ENCODE assay signal across 9 mouse cellular contexts in genomic region chr10:67061367-67061801, GRCm38 (mm10). TPM values are rescaled to one million over a fixed set of nuclear protein-coding genes. Genes with fewer than 3 reads are reported as not detected.
A peak's percentile ranks its signal among the peaks of the same experiment; 100 is the strongest.
DNase-seq lines count a peak whose midpoint lies in the region; ATAC-seq and TF ChIP-seq lines count a peak whose summit lies in the region.
"Had no signal": no experiment of that assay in that cellular context is flagged by ENCODE, and none has a peak within 500 bp of the region (broad histone marks: within the 10 kb centered on the region; RNA-seq: fewer than 3 reads in every experiment).

No protein-coding gene starts in this region.

- 41% methylated on average over 10 of the region's 10 CpGs for WGBS in heart, embryonic 12.5 days
- 45% methylated on average over 10 of the region's 10 CpGs for WGBS in limb, embryonic 15.5 days
- WGBS in stomach, embryonic 14.5 days = 45% methylated on average over 10 of the region's 10 CpGs

- peak overlapping the region; percentile 3; the same call in 1 of the 2 replicates for H3K4me3 ChIP-seq in gastrocnemius, adult 2 months
- H3K4me3 ChIP-seq in heart, embryonic 12.5 days = no peak overlapping the region
- no peak overlapping the region for H3K4me3 ChIP-seq in limb, embryonic 15.5 days
- H3K4me3 ChIP-seq in stomach, embryonic 14.5 days (ENCODE audit: low read depth, low read length) = no peak overlapping the region

- peak overlapping the region; percentile 62; the same call in 1 of the 2 replicates for H3K27ac ChIP-seq in gastrocnemius, adult 2 months
- H3K27ac ChIP-seq in heart, embryonic 12.5 days (ENCODE audit: poor library complexity, severe bottlenecking) = peak overlapping the region; percentile 16
- peak overlapping the region; percentile 67 for H3K27ac ChIP-seq in limb, embryonic 15.5 days
- peak overlapping the region; percentile 46; the same call in 1 of the 2 replicates for H3K27ac ChIP-seq in stomach, embryonic 14.5 days (ENCODE audit: low read length)

- intact Hi-C loops in gastrocnemius, adult 2 months (cut with DNase I) = no loop called here
- intact Hi-C loops in gastrocnemius, postnatal 36 days (cut with DNase I) = no loop called here

- no peaks in the 10 kb centered on the region for H3K27me3 ChIP-seq in heart, embryonic 12.5 days (replicated peaks)
- no peaks in the 10 kb centered on the region for H3K27me3 ChIP-seq in limb, embryonic 15.5 days
- H3K27me3 ChIP-seq in stomach, embryonic 14.5 days (ENCODE audit: control insufficient read depth, insufficient read depth, low read length) = no peaks in the 10 kb centered on the region

- no peak overlapping the region for H3K9ac ChIP-seq in heart, embryonic 12.5 days
- H3K9ac ChIP-seq in limb, embryonic 15.5 days = no peak overlapping the region
- H3K9ac ChIP-seq in stomach, embryonic 14.5 days (replicated peaks; ENCODE audit: low read depth, low read length) = no peak overlapping the region

- no peaks in the 10 kb centered on the region for H3K9me3 ChIP-seq in heart, embryonic 12.5 days (replicated peaks)
- no peaks in the 10 kb centered on the region for H3K9me3 ChIP-seq in limb, embryonic 15.5 days
- H3K9me3 ChIP-seq in stomach, embryonic 14.5 days (ENCODE audit: control insufficient read depth, low read depth, low read length) = no peaks in the 10 kb centered on the region
- H3K9me3 ChIP-seq: G1E had no signal

- no peak for DNase-seq in gastrocnemius, adult 2 months
- DNase-seq in gastrocnemius, postnatal 36 days = no peak
- DNase-seq in NIH3T3 (ENCODE audit: low read depth) = peak; percentile 17
- no peak for DNase-seq in urinary bladder, postnatal 25 days (ENCODE audit: low spot score)
- DNase-seq in frontal cortex, postnatal 14 days (ENCODE audit: low spot score in 2 of 2) = no peak

- H3K4me2 ChIP-seq in heart, embryonic 12.5 days = no peak overlapping the region; the same call in 1 of the 2 replicates
- H3K4me2 ChIP-seq in limb, embryonic 15.5 days = peak overlapping the region; percentile 10; the same call in 1 of the 2 replicates
- H3K4me2 ChIP-seq in stomach, embryonic 14.5 days (replicated peaks; ENCODE audit: low read depth, low read length) = no peak overlapping the region

- H3K36me3 ChIP-seq in heart, embryonic 12.5 days = no peaks in the 10 kb centered on the region
- H3K36me3 ChIP-seq in limb, embryonic 15.5 days = no peaks in the 10 kb centered on the region
- no peaks in the 10 kb centered on the region for H3K36me3 ChIP-seq in stomach, embryonic 14.5 days (ENCODE audit: control insufficient read depth, insufficient read depth, low read length)

- no peak for TF ChIP-seq CTCF in gastrocnemius, adult 2 months (IDR thresholded peaks at IDR 0.05)

- ATAC-seq in heart, embryonic 12.5 days (ENCODE audit: insufficient number of reproducible peaks, low FRiP score) = no peak
- no peak for ATAC-seq in limb, embryonic 15.5 days (ENCODE audit: insufficient number of reproducible peaks, low FRiP score, low TSS enrichment, low read depth)
- ATAC-seq in stomach, embryonic 14.5 days (ENCODE audit: insufficient number of reproducible peaks, insufficient read depth, low FRiP score, low read depth) = no peak

- peaks cover 41% of the 10 kb centered on the region for H3K4me1 ChIP-seq in heart, embryonic 12.5 days (replicated peaks)
- H3K4me1 ChIP-seq in limb, embryonic 15.5 days = peaks cover 36% of the 10 kb centered on the region
- H3K4me1 ChIP-seq in stomach, embryonic 14.5 days (ENCODE audit: control insufficient read depth, insufficient read depth, low read length) = peaks cover 13% of the 10 kb centered on the region

RNA-seq across cellular contexts. Expression of gene Jmjd1c, which starts 34.5 kb away (rescaled TPM):
- 10 to 100 TPM; 23.7 to 26.6 TPM for total RNA-seq in gastrocnemius, adult 2 months (2021)
- total RNA-seq in gastrocnemius, postnatal 36 days (2021) = 10 to 100 TPM; 20.2 to 21.5 TPM
- polyA plus RNA-seq in heart, embryonic 12.5 days (2016; fragmentation: Nextera tagmentation; extraction: Ambion mirVana) = 37.9 and 42.3 TPM in 2 replicates
- polyA plus RNA-seq in limb, embryonic 15.5 days (2015; fragmentation: Nextera tagmentation; extraction: Ambion mirVana) = 41.8 and 46.5 TPM in 2 replicates
- polyA plus RNA-seq in stomach, embryonic 14.5 days (2014; fragmentation: Nextera tagmentation; extraction: Ambion mirVana) = 55.0 and 58.2 TPM in 2 replicates

RNA-seq across cellular contexts. Expression of gene Reep3, which starts 35.4 kb away (rescaled TPM):
- total RNA-seq in gastrocnemius, adult 2 months (2021) = 10 to 100 TPM in 1 of 2 experiments, 1 to 10 TPM in 1; 9.7 to 10.8 TPM
- 10 to 100 TPM; 10.0 to 10.2 TPM for total RNA-seq in gastrocnemius, postnatal 36 days (2021)
- 28.4 and 29.3 TPM in 2 replicates for polyA plus RNA-seq in heart, embryonic 12.5 days (2016; fragmentation: Nextera tagmentation; extraction: Ambion mirVana)
- polyA plus RNA-seq in limb, embryonic 15.5 days (2015; fragmentation: Nextera tagmentation; extraction: Ambion mirVana) = 54.9 and 55.0 TPM in 2 replicates
- polyA plus RNA-seq in stomach, embryonic 14.5 days (2014; fragmentation: Nextera tagmentation; extraction: Ambion mirVana) = 52.6 and 55.6 TPM in 2 replicates

Comparison
In these comparisons a context has a peak if more than half of its experiments do, and no peak if none do; other contexts are left out.
1. H3K27ac ChIP-seq: peak in every context shown above with its lines; median percentile 67 in limb, embryonic 15.5 days; 62 in gastrocnemius, adult 2 months; 46 in stomach, embryonic 14.5 days; 16 in heart, embryonic 12.5 days.